Mouse (Mus musculus): ENCODE data around the gene Nt5c3b.

The Nt5c3b gene

DNA sequence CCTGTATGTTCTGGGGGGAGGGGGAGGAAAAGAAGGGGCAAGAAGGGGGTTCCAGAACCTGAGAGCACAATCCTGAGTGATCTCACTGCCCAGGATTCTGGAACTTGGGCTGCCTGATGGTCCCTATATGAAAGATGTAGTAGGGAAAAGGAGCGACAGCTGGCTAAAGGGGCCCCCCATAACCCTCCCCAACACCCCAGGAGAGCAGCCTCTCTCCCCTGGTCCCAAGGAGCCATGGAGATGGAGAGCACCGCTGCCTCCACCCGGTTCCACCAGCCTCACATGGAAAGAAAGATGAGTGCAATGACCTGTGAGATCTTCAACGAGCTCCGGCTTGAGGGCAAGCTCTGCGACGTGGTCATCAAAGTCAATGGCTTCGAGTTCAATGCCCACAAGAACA lies at the start of gene Nt5c3b, which contains the start of gene Klhl10:
TSS of gene Nt5c3b (minus strand) at position 12 of the 400 bp plus-strand sequence.
TSS of gene Klhl10 (plus strand) at position 121 of the 400 bp plus-strand sequence.
- no peak for DNase-seq (ENCODE audit: low spot score)

DNA sequence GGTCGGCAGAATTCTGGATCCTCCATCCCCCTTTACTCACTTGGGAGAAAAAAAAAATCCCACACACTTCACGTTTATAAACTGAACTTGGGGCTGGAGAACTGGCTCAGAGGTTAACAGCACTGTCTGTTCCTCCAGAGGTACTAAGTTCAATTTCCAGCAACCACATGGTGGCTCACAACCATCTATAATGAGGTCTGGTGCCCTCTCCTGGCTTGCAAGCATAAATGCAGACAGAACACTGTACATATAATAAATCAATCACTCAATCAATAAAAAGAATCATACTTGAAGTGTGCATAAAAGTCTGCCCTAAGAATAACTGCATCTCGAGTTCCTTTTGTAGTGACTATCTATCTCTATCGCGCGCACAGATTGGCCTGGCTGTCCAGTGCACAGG lies 49.3 kb upstream of the Nt5c3b start:
- DNase-seq (ENCODE audit: low spot score), result no peak

DNA sequence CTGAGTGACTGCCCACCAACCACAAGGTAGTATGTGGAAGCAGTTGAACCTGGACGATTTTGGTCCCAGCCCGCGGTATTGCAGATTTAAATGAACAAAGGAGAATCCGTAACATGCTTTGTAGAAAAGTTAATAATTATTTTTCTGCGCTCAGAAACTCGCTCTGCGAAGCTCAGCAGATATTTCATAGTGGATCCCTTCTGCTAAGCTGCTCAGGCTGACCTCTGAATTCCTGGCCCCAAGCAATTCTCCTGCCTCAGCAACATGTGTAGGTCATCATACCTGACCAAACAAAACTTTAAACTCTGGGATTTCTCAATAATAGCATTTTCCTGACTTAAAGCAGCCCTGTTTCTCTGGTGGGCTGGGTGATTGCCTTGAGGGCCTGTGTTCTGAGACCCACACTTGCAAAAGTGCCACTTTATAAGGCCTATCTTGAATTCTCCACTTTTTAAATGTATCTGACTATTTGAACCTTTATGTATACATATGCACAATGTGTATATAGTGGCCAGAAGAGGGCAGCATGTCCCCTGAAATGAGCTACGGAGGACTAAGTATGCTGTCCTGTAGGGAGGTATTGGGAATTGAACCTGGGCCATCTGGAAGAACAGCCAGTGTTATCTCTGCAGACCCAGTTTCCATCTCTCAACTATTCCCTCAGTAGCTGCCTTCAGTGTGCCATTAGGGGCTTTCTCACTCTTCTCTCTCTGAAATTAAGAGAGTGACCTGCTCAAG lies 44.4 kb upstream of the Nt5c3b start:
- DNase-seq (ENCODE audit: low spot score), result peak; percentile 69

DNA sequence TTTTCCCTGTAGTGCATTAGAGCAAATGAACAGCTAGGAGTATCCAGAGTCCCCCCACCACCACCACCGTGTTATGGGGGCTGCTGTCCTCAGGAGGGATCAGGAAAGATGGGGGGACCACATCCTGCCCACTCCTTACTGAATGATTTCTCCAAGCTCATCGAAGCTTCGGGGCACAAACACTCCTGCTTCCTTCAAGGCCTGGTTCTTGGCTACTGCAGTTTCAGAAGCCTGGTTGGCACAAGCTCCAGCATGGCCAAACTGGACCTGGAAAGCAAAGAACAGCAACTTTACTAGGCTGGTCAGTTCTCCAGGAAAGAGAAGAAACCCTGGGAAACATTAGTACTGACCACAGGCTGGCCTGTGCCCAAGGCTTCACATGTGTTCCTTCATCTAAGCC lies 42.9 kb upstream of the Nt5c3b start:
- no peak for DNase-seq (ENCODE audit: low spot score)

DNA sequence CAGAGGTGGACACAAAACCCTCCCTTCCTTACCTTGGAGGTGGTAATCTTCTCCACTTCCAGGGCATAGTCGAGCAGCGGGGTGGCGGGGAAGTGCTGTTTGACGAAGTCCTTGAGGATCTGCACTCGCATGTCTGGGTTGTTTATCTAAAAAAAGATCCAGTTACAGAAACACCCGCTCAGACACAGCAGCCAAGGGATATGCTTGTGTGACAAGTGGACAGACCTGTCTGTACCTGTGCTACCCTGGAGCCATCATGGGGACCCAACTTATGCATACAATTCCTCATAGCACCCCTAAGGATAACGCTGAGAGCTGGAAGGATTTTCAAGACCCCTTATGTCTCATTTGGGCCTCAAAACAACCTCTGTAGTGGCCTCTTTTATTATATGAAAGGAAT lies 37.5 kb upstream of the Nt5c3b start:
- DNase-seq (ENCODE audit: low spot score), result no peak

DNA sequence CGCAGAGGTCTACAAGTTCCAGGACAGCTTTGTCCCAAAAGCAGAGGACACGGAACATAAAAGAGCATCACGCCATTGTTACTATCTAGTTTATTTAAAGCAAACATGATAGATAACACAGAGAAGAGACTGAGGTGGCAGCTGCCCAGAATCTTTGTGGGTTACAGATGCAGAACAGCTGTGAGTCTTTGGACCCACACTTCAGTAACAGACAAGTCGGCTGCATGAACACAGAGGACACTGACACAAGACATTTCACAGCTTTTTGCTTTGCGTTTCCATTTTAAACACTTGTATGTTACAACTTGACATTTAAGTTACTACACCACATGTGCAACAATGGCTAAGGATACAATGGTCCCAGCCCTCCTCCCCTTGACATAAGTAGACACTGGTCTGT lies 34.7 kb upstream of the Nt5c3b start:
- DNase-seq (ENCODE audit: low spot score), result no peak

DNA sequence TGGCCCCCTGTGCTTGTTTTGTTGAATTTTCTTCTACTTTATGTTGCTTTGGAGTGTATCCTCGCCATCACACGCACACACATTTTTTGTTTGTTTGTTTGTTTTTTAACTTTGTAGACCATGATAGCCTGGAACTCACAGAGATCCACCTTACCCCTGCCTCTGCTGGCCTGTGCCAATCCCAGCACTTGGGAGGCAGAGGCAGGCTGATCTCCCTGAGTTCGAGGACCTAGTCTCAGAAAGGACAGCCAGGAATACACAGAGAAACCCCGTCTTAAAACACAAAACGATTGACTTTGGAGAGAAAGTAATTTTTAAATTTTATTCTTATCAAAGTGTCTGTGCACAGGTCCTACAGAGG lies 31.3 kb upstream of the Nt5c3b start:
- no peak for DNase-seq (ENCODE audit: low spot score)

DNA sequence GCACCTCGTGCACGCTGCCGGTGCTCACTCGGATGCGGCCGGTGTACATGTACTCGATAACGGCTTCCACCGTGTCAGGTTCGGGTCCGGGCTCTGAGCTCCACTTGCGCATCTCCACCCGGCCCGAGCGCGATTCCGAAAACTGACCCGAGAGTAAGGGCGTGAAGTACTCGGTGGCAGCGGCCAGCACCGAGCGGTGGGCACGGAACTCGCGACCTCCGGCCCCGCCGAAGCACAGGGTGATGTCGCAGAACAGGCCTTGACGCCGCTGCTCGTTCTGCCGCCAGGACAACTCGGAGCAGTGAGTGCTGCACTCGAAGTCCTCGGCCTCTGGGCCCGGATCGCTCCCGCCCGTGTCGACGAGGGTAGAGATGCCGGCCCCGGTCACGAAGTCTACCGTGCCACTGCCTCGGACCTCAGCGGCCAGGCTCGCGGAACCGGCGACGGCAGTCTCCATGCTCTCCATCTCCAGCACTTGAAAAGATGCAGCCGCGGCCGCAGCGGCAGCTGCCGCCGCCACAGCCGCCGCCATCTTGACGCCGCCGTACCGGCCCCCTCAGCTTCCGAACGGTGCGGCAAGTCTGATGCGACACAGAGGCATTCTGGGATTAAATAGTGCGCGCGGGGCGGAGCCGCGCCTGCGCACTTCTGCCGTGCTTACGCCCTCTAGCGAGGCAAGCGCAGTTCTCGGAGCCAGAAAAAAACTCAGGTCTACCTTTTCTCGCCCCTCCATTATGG lies 30.8 kb upstream of the Nt5c3b start, which contains the start of gene Klhl11:
TSS of gene Klhl11 (minus strand) at position 545 of the 738 bp plus-strand sequence.
- DNase-seq (ENCODE audit: low spot score), result peak; percentile 91

DNA sequence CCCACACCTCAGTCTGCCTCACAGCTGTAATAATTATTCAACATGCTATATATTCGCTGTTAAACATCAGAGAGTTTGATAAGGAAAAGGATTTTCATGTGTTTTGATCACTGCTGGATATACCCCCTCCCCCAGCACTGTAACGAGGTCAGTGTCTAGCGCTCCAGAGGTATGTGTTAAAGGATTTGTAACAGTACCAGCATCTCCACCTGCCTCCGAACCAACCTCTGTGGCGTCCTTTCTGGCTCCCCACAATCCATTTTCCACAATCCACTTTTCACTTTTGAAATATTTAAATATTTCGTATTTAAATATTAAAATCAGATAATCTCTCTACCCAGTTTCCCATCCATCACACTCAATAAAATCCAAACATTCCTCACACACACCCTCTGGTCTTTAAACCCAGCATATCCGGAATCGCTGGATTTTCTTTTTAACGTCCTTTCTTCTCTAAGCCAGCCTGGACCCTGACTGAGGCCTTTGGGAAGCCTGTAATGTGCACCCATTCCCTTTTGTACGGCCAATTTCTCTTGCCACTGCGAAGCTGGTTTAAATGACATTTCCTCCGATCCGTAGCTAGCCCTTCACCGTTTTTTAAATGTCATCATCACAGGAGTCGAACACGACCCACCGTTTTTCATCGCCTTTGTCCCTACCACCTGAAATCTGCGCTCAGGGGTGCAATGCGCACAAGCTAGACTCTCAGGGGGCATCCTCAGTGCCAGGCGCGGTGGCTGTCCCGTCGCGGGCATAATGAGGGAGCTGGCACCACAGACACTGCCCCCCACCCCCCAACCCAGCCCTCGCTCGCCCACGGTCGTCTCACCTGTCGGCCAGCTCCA lies 30.0 kb upstream of the Nt5c3b start:
- DNase-seq (ENCODE audit: low spot score), result peak; percentile 11

DNA sequence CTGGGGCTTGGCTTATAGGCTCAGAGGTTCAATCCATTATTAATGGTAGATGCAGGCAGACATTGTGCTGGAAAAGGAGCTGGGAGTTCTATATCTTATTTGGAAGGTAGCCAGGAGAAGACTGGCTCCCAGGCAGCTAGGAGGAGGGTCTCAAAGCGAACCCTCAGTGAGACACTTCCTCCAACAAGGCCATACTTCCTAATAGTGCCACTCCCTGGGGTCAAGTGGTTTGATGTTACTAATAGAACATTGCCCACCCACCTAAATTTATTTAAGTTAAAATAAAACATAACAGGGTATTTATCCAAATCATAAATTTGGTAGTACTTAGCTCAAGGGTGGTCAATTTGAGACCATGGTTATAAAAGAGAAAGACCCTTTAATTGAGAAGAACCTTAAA lies 24.2 kb upstream of the Nt5c3b start:
- DNase-seq (ENCODE audit: low spot score), result no peak

DNA sequence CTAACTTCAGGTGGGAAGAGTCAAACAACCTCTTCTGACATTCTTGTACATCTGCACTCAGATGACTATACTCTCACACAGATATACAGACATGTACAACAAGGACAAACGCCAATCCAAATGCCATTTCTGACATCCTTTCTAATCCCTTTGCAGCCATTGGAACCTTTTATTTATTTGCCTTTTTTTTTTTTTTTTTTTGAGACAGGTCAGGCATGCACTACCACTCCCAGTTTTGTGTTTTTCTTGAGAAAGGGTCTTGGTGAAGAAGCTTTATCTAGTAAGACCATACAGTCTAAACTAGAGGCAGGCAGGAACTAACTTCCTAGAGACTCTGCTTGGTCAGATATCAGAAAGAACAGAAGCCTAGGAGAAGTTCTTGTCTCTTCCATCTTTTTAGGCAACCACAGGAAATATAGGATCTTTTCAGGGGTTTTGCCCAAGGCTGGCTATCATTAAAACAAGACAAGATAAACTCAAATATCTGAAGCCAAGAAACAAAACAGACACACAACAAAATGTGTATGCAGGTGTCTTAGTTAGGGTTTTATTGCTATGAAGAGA lies 23.7 kb upstream of the Nt5c3b start:
- DNase-seq (ENCODE audit: low spot score), result no peak

DNA sequence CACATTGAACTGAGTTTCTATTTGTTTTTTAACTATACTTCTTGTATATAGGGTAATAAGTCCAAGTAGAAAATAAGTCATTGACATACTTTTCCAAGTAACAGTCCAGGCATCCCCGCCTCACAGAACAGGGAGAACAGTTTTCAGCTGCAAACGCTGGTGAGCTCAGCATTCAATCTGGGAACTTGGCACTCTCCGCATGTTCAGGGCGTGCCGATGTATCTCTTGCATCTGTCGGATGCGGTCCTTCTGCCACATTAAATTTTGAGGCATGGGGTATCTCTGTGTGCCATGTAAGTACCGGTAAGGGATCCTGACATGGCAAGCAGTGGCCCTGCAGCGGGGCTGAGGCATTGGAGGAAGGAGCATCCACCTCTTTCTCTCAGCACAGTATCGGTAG lies 21.1 kb upstream of the Nt5c3b start:
- DNase-seq (ENCODE audit: low spot score), result no peak

DNA sequence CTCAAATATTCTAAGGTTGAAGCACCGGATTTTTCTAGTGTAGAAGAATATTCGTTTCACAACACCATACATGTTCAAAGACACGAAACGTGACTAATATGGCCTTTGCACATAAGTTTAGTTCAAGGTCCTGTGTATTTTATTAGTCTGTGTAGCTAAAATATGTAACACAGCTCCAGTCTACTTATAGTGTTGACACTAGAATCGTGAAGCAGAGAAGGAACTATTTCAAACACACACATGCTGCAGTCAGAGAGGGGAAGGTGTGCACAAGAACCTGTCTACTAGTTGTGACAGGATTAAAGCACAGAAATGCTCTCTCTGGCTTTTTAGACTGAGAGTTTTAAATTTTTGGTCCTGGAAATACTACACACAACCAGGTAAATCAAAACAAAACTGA lies 16.1 kb upstream of the Nt5c3b start:
- DNase-seq (ENCODE audit: low spot score), result no peak

DNA sequence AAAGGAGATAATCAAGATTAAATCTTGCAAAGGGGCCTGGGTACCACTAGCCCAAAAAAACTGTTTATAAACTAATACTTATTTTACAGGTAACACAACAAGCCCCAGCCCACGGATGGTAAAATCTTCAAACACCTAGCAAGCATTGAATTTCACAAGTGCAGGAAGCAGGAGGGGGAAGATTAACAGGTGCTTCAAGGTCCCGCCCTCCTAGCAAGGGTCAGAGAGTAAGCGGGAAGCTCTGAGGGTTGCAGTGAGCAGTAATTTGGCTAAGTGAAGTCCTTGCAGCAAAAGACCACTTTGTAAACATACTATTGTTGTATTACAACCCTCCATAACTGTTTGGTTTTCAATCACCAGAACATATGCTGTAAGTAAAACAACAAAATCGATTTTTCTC lies 15.6 kb upstream of the Nt5c3b start:
- no peak for DNase-seq (ENCODE audit: low spot score)

DNA sequence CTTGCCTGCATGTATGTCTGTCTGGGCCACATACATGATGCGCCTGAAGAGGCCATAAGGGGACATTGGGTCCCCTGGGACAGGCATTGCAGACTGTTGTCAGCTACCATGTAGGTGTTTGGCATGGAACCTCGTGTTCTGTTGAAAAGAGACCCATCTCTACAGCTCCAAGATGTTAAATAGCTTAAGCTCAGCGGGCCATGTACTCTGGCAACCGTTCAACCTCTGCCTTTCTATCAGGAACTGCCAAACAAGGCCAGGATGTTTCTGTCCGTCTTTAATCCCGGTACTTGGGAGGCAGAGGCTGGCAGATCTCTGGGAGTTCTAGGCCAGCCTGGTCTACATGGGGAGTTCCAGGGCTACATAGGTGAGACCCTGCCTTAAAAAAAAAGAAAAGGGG lies 1.0 kb upstream of the Nt5c3b start:
- no peak for DNase-seq (ENCODE audit: low spot score)

DNA sequence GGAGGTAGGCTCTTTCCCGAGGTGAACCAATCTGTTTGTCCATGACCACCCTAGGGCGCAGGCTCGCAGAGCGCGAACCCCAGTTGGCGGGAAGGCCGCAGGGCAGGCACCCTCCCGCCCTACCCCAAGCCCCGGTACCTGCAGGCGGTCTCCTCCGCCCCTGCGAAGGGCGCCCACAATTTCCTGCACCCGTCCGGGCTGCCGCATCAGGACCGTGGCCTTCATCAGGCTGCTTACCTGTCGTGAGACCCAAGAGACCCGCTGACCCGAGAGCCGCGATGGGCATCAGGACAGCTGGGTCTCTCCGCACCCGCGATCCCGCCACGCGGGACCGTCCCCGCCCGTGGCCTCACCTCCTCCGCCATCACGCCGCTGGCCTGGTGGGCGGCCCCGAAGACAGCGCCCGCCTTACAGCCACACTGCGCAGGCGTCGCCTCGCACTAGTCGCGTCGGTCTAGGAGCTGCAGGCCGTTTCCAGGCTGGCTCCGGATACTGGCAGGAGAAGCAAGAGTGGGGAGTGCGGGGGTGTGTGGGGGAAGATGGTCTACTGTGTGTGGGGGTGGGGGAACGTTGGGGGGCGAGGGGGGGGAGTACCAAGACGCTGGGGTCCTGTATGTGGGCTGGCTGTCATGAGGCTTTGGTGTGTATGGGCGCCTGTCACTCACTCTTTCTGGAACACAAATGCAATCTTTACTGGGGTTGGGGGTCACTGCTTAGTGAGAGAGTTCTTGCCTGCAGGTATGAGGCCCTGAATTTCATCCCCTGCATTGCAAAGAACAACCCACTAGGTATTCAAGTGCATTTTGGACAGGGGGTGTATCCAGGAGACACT lies 701 bp downstream of the Nt5c3b start:
- DNase-seq (ENCODE audit: low spot score), result peak; percentile 93

DNA sequence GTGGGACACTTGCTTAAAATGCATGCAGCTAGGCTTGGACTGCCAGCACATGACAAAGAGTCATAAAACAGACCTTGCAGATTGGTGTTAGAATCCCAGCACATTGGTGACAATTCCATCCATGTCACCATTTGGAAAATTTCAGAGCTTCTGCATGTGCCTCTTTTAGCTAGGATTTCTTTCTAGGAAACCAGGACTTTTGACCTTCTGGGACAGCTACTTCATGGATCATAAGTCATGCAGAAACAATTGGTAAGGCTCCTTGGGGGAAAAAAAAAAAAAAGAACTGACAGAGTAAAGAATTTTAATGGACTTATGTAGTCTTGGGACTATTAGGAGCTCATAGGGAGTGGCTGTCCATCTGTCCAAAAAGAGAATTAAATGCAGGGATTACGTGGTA lies 3.7 kb downstream of the Nt5c3b start:
- no peak for DNase-seq (ENCODE audit: low spot score)

DNA sequence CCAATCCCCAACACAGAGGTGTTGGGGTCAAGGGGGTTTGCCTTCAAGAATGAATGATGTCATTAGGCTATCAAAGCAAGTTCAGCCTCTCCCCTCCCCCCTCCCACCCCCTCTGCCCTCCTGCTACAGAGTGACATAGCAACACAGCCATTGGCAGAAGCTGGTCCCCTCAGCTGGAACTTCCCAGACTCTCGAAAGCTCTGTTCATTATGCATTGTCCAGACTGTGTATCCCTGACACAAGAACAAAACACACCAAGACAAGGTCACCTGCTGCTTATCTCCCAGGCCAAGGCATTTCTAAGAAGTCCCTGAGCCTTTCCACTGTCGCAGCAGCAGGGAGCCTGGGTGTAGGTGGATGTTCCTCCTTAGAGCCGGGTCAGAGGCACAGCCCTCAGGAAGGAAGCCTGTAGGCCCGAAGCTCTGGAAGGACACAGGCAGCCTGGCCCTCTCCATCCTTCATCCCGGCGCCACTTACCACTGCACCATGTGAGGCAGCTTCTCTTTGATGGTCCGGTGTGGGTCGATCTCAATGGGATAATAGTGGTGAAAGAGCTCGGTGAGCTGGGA lies 5.8 kb downstream of the Nt5c3b start:
- DNase-seq (ENCODE audit: low spot score), result peak; percentile 51

DNA sequence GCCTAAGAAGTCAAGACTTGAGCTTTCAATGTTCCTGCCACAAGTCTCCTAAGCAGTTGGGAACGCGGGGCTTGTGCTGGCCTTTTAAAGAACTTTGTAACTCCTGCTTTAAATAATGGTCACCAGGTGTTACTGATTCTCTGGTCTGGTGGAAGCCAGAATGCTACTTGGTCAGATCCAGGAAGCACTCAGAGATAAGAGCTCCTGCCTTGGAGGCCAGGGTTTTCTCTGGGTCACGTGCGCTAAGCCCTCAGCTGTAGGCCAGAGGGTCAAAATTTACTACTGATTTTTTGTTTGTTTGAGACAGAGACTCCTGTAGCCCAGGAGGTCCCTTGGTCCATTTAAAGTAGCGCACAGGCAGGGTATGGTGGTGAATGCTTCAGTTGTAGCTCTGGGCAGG lies 9.6 kb downstream of the Nt5c3b start:
- DNase-seq (ENCODE audit: low spot score), result no peak

DNA sequence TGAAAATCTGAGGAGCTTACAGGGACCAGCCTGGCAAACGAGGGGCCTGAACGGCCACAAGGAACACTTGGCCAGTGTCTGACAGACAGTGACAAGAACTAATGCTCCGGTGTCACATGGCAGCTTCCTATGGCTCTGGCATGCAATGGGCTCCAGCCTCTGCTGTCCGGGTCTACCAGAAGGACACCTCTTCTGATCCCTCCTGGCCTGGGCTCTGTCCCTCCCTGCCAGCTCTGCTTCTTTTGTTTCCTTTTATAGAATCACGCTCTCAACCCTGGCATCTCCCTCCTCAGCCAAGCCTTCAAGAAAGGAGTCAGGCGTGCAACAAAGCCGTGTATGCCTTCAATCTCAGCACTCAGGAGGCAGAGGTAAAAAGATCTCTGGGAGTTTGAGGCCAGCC lies 11.6 kb downstream of the Nt5c3b start:
- no peak for DNase-seq (ENCODE audit: low spot score)

DNA sequence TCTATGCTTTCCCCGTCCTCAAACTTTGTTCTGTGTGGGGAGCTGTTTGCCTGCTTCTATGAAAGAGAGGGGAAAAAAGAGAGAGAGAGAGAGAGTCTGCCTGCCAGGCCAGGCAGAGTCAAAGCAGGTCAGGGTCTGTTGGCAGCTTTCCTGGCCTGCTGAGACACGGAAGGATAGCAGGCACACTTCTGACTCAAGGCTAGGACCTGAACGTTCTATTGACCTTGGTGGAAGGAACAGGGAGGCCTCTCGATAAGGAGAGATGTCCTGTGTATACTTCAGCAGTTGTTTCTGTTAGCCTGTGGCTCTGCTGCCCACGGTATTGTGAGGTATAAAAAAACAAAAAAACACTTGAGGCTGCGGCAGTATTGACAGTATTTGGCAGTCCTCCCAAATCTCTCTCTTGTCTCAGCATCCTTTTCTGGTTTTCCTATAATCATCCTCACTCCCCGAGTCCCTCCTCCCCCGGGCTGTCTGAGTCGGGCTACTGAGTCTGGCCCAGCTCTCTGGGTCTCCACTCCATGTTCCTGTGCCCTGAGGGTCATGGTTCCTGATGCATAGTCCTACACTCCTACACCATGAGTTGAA lies 12.9 kb downstream of the Nt5c3b start:
- no peak for DNase-seq (ENCODE audit: low spot score)

Data from embryo, embryonic 10 days (tissue).